Mouse (Mus musculus) midbrain, embryonic 11.5 days (tissue): ENCODE measurements around the gene Nit1. TPM values are rescaled to one million over a fixed set of nuclear protein-coding genes. Genes with fewer than 3 reads are reported as not detected.

Experiments used
- ATAC-seq: fragments of 200-750 bp; cut with Nextera tagmentation; 2 replicates; pipeline ENCODE4 v1.8.0; 2017; ENCODE audit warnings: moderate TSS enrichment, moderate library complexity; ENCODE audit not compliant: low FRiP score
- DNase-seq: peaks from one replicate; pipeline ENCODE4 v3.0.0; 2015; ENCODE audit warnings: low spot score; ENCODE audit errors: missing footprints
- H3K27ac ChIP-seq: fragments of 300-500 bp; sonication (generic); 2 replicates; pipeline ENCODE4 v1.5.1; 2014; ENCODE audit warnings: low read depth, low read length
- H3K27me3 ChIP-seq: fragments of 300-500 bp; sonication (generic); 2 replicates; pipeline ENCODE4 v1.6.1; 2014; ENCODE audit warnings: mild to moderate bottlenecking, low read length, moderate library complexity, mixed read lengths; ENCODE audit not compliant: control insufficient read depth, insufficient read depth
- H3K36me3 ChIP-seq: fragments of 300-500 bp; sonication (generic); 2 replicates; pipeline ENCODE4 v1.6.1; 2014; ENCODE audit warnings: mild to moderate bottlenecking, low read length, moderate library complexity, mixed read lengths; ENCODE audit not compliant: control insufficient read depth, insufficient read depth
- H3K4me1 ChIP-seq: fragments of 300-500 bp; sonication (generic); 2 replicates; pipeline ENCODE4 v1.6.1; 2014; ENCODE audit warnings: low read length; ENCODE audit not compliant: control insufficient read depth, insufficient read depth
- H3K4me2 ChIP-seq: fragments of 300-500 bp; sonication (generic); 2 replicates; pipeline ENCODE4 v1.6.1; 2014; ENCODE audit warnings: mild to moderate bottlenecking, moderate library complexity
- H3K4me3 ChIP-seq: fragments of 300-500 bp; sonication (generic); 2 replicates; pipeline ENCODE4 v1.5.1; 2014; ENCODE audit warnings: low read depth, low read length
- H3K9ac ChIP-seq: fragments of 300-500 bp; sonication (generic); 2 replicates; pipeline ENCODE4 v1.6.1; 2014; ENCODE audit warnings: low read length
- H3K9me3 ChIP-seq: fragments of 300-500 bp; sonication (generic); 2 replicates; pipeline ENCODE4 v1.6.1; 2016; ENCODE audit warnings: low read length; ENCODE audit not compliant: control insufficient read depth
- WGBS: fragments of 180-500 bp; shearing (Covaris S2); extraction: QIAGEN DNeasy Blood & Tissue Kit; methylation state at CpG from one replicate; pipeline ENCODE4 v1.1.7; 2014; 5-methylcytosine and 5-hydroxymethylcytosine counted together
- polyA plus RNA-seq: library from polyadenylated mRNA; unstranded; fragments of >200 nt; fragmentation: Nextera tagmentation; extraction: Ambion mirVana; gene quantifications from 2 replicates; pipeline ENCODE4 v1.2.1, GENCODE M21; 2014

The Nit1 gene
- polyA plus RNA-seq, 1 experiment from 2014 or later = 32.7 TPM

DNA sequence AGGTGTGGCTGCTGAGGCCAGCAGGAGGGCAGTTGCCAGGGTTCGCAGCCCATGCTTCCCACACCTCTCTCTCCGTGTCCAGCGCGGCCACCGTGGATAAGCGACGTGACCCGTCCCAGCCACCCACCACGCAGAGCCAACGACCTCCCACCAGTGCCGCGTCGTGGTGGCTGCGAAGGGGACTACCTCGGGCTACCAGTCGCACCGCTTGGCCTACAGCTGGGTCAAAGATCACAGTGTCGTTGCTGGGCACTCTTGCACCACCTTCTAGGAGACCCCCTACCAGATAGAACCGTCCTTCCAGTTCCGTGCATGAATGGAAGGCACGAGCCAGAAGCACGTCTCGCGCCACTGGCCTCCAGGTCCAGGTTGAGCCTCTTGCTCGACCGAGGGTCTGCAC is 14.8 kb upstream of the Nit1 start:
- Histone ChIP-seq H3K4me2 (peak overlapping the region; percentile 75), H3K4me3 (peak overlapping the region; percentile 43), H3K9ac (peak overlapping the region; percentile 64), H3K27me3 (no peaks in the 10 kb centered on the region), H3K36me3 (peaks cover 3% of the 10 kb centered on the region; the same call in 1 of the 2 replicates), H3K9me3 (peaks cover 2% of the 10 kb centered on the region; the same call in 1 of the 2 replicates), H3K27ac (peak overlapping the region; percentile 3; the same call in 1 of the 2 replicates), H3K4me1 (peaks cover 6% of the 10 kb centered on the region)
- DNase-seq (no peak), ATAC-seq (no peak; the same call in 1 of the 2 replicates)
- WGBS = 5% methylated on average over 26 of the region's 26 CpGs

DNA sequence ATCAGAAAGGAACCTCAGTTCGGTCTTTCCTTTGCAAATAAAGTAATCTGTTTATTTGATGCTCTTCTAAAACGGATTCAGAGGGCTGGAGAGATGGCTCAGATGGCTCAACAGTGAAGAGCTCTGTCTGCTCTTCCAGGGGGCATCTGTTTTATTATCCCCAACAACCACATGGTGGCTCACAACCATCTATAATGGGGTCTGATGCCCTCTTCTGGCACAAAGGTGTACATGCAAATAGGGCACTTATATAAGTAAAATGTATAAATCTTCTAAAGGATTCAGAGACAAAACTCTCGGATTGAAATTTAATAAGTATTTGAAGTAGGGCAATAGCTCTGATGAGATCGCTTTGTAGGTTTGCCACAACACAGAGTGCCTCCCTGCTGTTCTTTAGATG is 13.0 kb upstream of the Nit1 start:
- Histone ChIP-seq H3K36me3 (peaks cover 3% of the 10 kb centered on the region; the same call in 1 of the 2 replicates), H3K4me1 (peaks cover 6% of the 10 kb centered on the region), H3K9ac (no peak overlapping the region), H3K9me3 (peaks cover 2% of the 10 kb centered on the region; the same call in 1 of the 2 replicates), H3K27me3 (no peaks in the 10 kb centered on the region), H3K27ac (no peak overlapping the region), H3K4me3 (no peak overlapping the region), H3K4me2 (no peak overlapping the region)
- peak; percentile 86 for DNase-seq
- 77% methylated on average over 4 of the region's 4 CpGs for WGBS
- no peak for ATAC-seq

DNA sequence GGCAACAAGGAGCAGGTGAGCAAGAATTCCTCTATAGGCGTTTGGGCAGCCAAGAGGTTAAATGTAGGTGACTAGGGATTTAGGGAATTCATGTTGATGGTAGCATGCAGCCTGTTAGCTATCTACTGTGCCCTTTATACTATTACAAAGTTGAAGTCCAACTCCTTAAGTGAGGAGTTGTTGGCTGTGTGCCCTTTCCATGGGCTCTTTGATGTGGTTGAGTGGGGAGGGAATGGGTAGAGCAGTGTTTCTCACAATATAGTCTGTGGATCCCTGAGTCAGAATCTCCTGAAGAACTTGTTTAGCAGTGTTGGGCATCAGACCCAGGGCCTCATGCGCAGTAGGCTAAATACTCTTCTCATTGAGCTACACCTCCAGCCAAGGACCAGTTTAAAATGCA is 11.4 kb upstream of the Nit1 start:
- H3K27ac ChIP-seq = no peak overlapping the region
- ATAC-seq (no peak), DNase-seq (no peak)
- H3K4me2 ChIP-seq = no peak overlapping the region
- WGBS = 88% methylated on average over 2 of the region's 2 CpGs
- H3K36me3 ChIP-seq = peaks cover 3% of the 10 kb centered on the region; the same call in 1 of the 2 replicates
- peaks cover 2% of the 10 kb centered on the region; the same call in 1 of the 2 replicates for H3K9me3 ChIP-seq
- no peaks in the 10 kb centered on the region for H3K27me3 ChIP-seq
- H3K9ac ChIP-seq = no peak overlapping the region
- H3K4me1 ChIP-seq = peaks cover 6% of the 10 kb centered on the region
- H3K4me3 ChIP-seq = no peak overlapping the region

DNA sequence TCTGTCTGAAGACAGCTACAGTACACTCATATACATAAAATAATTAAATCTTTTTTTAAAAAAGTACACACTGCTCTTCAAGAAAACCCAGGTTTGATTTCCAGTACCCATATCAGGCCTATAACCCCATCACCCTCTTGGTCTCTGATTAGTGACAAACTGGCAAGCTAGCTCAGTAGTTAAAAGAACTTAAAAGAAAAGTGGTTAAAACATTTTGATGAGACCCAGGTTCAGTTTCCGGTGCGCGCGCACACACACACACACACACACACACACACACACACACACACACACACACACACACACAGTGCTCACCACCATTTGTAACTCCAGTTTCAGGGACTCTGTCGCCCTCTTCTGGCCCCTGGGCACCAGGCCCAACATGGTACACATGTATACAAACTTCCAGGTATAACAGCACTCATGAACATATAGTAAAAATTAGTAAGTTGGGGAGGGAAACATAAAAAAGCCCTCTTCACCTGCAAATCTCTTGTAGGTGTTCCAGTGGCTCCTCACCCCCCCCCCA is 10.4 kb upstream of the Nit1 start:
- H3K27ac ChIP-seq = no peak overlapping the region
- H3K9ac ChIP-seq = no peak overlapping the region
- no peak overlapping the region for H3K4me2 ChIP-seq
- peaks cover 3% of the 10 kb centered on the region; the same call in 1 of the 2 replicates for H3K36me3 ChIP-seq
- peaks cover 2% of the 10 kb centered on the region; the same call in 1 of the 2 replicates for H3K9me3 ChIP-seq
- H3K4me3 ChIP-seq = no peak overlapping the region
- H3K27me3 ChIP-seq = no peaks in the 10 kb centered on the region
- DNase-seq (peak; percentile 45), ATAC-seq (no peak)
- 87% methylated on average over 5 of the region's 5 CpGs for WGBS
- H3K4me1 ChIP-seq = peaks cover 6% of the 10 kb centered on the region

DNA sequence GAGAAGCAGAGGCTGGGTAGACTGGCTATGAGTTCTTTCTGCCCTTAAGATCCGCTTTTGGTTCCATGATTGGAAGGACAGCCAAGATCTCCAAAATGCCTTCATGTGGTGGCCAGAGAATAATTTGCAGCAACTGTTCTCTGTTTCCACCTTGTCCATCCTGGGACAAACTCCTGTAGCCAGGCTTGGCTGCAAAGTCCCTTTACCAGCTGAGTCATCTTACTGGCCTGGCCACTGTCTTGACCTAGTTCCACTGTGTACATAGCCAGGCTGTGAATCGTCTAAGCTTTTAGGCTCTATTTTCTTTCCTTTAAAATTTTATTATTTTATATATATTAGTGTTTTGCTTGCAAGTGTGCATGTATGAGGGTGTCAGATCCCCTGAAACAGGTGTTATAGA is 3.8 kb upstream of the Nit1 start:
- no peaks in the 10 kb centered on the region for H3K27me3 ChIP-seq
- H3K4me1 ChIP-seq = peaks cover 14% of the 10 kb centered on the region
- H3K27ac ChIP-seq = no peak overlapping the region
- H3K9me3 ChIP-seq = peaks cover 6% of the 10 kb centered on the region; the same call in 1 of the 2 replicates
- H3K36me3 ChIP-seq = no peaks in the 10 kb centered on the region
- ATAC-seq (no peak), DNase-seq (no peak)
- no peak overlapping the region for H3K9ac ChIP-seq
- 91% methylated on average over 2 of the region's 2 CpGs for WGBS
- no peak overlapping the region for H3K4me2 ChIP-seq
- no peak overlapping the region for H3K4me3 ChIP-seq

DNA sequence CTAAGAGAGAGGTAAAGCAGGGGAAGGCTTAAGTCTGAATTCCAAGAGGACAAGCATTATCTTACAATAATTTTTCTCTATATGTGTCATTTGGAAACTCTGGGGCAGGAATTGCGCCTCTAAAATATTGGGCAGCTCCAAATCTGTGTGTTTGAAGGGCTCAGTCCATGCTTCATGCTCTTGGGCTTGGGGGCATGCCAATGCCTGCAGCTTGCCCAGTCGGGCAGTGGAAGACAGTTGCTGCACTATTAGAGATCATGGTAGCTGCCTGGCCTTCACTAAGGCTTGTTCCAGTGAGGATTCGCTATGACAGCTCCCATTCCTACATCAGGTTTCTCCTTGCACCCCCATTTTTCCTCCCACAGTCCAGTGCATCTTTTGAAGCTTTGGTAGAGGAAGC is 3.2 kb upstream of the Nit1 start:
- WGBS = 90% methylated on average over 3 of the region's 3 CpGs
- DNase-seq (no peak), ATAC-seq (no peak)
- peaks cover 14% of the 10 kb centered on the region for H3K4me1 ChIP-seq
- no peaks in the 10 kb centered on the region for H3K36me3 ChIP-seq
- no peak overlapping the region for H3K27ac ChIP-seq
- H3K9me3 ChIP-seq = peaks cover 6% of the 10 kb centered on the region; the same call in 1 of the 2 replicates
- no peak overlapping the region for H3K4me2 ChIP-seq
- H3K9ac ChIP-seq = no peak overlapping the region
- no peaks in the 10 kb centered on the region for H3K27me3 ChIP-seq
- H3K4me3 ChIP-seq = no peak overlapping the region

DNA sequence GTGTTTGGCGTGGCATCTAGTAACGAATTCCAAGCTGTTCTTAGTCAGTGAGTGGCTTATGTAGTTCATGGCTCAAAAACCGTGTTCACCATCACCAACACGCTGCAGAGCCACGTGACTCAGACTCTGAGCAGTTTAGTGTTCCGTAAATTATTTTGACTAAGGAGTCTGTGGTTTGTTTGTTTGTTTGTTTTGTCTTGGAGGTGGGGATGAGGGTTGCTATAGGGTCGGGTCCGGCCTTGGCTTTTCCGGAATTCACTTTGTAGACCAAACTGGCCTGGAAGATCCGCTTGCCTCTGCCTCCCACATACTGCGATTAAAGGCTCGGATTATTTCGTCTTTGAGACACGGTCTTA is 627 bp upstream of the Nit1 start:
- H3K4me2 ChIP-seq = peak overlapping the region; percentile 84
- H3K36me3 ChIP-seq = peaks cover 6% of the 10 kb centered on the region; the same call in 1 of the 2 replicates
- H3K27ac ChIP-seq = no peak overlapping the region
- H3K27me3 ChIP-seq = no peaks in the 10 kb centered on the region
- peaks cover 14% of the 10 kb centered on the region for H3K4me1 ChIP-seq
- H3K9me3 ChIP-seq = peaks cover 6% of the 10 kb centered on the region; the same call in 1 of the 2 replicates
- ATAC-seq = no peak; the same call in 1 of the 2 replicates
- DNase-seq = peak; percentile 89
- H3K9ac ChIP-seq = peak overlapping the region; percentile 83
- 2% methylated on average over 14 of the region's 14 CpGs for WGBS
- peak overlapping the region; percentile 91 for H3K4me3 ChIP-seq

DNA sequence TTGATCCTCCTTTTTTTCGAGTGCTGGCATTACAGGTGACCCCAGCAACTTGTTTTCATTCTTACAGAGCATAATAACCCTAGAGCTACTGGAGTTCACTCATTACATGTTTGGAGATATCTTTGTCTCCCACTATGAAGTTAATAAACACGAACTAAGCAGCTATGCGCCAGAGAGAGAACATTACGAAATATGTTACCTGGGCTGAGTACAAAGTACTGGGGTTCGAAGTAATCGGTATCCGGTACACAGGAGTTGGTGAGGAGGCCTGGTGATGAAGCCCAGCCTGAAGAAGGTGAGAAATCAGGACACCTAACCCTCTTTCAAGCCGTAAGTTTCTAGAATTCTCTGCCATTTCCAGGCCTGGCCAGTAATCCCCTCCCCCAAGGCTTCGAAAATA is 731 bp downstream of the Nit1 start:
- H3K9me3 ChIP-seq = peaks cover 6% of the 10 kb centered on the region; the same call in 1 of the 2 replicates
- no peak for DNase-seq
- peak overlapping the region; percentile 84 for H3K4me2 ChIP-seq
- ATAC-seq = 0 out of 2 replicates have a peak, but pooled peaks have one; percentile 14
- no peaks in the 10 kb centered on the region for H3K27me3 ChIP-seq
- 81% methylated on average over 9 of the region's 9 CpGs for WGBS
- H3K36me3 ChIP-seq = peaks cover 10% of the 10 kb centered on the region; the same call in 1 of the 2 replicates
- peak overlapping the region; percentile 83 for H3K9ac ChIP-seq
- H3K4me3 ChIP-seq = peak overlapping the region; percentile 91
- H3K27ac ChIP-seq = no peak overlapping the region
- peaks cover 14% of the 10 kb centered on the region for H3K4me1 ChIP-seq

DNA sequence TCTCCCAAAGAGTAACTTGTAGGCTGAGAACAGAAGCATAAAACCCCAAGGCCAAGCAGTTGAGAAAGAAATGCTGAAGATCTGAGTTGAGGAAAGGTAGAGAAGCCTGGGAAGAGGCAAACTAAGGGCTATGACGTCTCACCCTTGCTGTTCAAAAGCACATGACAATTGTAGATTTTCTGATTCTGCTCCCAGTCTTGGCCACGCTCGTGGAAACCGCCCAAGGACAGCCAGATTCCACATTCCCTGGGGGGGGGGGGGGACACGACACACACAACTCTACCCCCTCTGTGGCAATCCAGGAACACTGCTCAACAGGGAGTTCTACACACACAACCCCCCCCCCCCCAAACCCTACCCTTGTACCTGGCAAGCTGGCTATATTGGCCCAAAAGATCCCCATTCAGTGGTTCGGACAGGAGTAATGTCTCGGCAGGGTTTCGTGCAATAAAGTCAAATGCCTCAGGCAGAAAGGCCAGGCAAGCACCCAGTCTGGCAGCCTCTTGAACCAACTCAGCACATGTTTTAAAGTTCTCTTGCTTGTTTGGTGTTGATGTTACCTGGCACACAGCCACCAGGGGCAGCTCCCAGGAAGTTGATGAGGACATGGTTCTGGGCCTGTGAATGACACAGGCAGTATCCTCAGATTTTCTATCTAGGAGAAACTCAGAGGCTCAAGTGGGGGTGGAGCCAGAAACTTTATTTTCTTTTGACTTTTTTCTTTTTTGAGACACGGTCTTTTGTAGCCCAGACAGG is 1.3 kb downstream of the Nit1 start:
- H3K4me3 ChIP-seq = no peak overlapping the region
- no peak overlapping the region for H3K4me2 ChIP-seq
- no peak overlapping the region for H3K9ac ChIP-seq
- ATAC-seq (no peak), DNase-seq (no peak)
- peaks cover 10% of the 10 kb centered on the region; the same call in 1 of the 2 replicates for H3K36me3 ChIP-seq
- peaks cover 14% of the 10 kb centered on the region for H3K4me1 ChIP-seq
- peaks cover 6% of the 10 kb centered on the region; the same call in 1 of the 2 replicates for H3K9me3 ChIP-seq
- H3K27me3 ChIP-seq = no peaks in the 10 kb centered on the region
- 87% methylated on average over 9 of the region's 9 CpGs for WGBS
- H3K27ac ChIP-seq = no peak overlapping the region
